Mouse (Mus musculus) heart, postnatal 0 days (tissue): ENCODE measurements around the gene Ism2. TPM values are rescaled to one million over a fixed set of nuclear protein-coding genes. Genes with fewer than 3 reads are reported as not detected.
A peak's percentile ranks its signal among the peaks of the same experiment; 100 is the strongest.

Source experiments
- ATAC-seq: fragments of 200-750 bp; cut with Nextera tagmentation; 2 replicates; pipeline ENCODE4 v1.8.0; 2017; ENCODE audit warnings: low read depth, moderate number of reproducible peaks, moderate library complexity; ENCODE audit not compliant: insufficient read depth
- DNase-seq: peaks from one replicate; pipeline ENCODE4 v3.0.0-alpha.2; 2016; ENCODE audit warnings: low spot score
- H3K27ac ChIP-seq: fragments of 300-500 bp; sonication (generic); 2 replicates; pipeline ENCODE4 v1.5.1; 2014; ENCODE audit warnings: low read depth, mild to moderate bottlenecking
- H3K27me3 ChIP-seq: fragments of 300-500 bp; sonication (generic); 2 replicates; pipeline ENCODE4 v1.6.1; 2014; ENCODE audit warnings: low read length, mixed read lengths; ENCODE audit not compliant: control insufficient read depth, insufficient read depth
- H3K36me3 ChIP-seq: fragments of 300-500 bp; sonication (generic); replicated peaks from 2 replicates; pipeline ENCODE4 v1.6.1; 2014; ENCODE audit warnings: low read length, mixed read lengths; ENCODE audit not compliant: control insufficient read depth, insufficient read depth
- H3K4me1 ChIP-seq: fragments of 300-500 bp; sonication (generic); 2 replicates; pipeline ENCODE4 v1.6.1; 2014; ENCODE audit warnings: antibody characterized with exemption; ENCODE audit not compliant: control insufficient read depth, insufficient read depth
- H3K4me2 ChIP-seq: fragments of 300-500 bp; sonication (generic); 2 replicates; pipeline ENCODE4 v1.6.1; 2014; ENCODE audit warnings: low read depth, mild to moderate bottlenecking, low read length, moderate library complexity
- H3K4me3 ChIP-seq: fragments of 300-500 bp; sonication (generic); 2 replicates; pipeline ENCODE4 v1.5.1; 2014; ENCODE audit warnings: low read depth, low read length
- H3K9ac ChIP-seq: fragments of 300-500 bp; sonication (generic); replicated peaks from 2 replicates; pipeline ENCODE4 v1.6.1; 2014; ENCODE audit warnings: low read depth, low read length, mixed read lengths
- H3K9me3 ChIP-seq: fragments of 300-500 bp; sonication (generic); replicated peaks from 2 replicates; pipeline ENCODE4 v1.6.1; 2016; ENCODE audit warnings: low read length; ENCODE audit not compliant: control insufficient read depth
- CTCF ChIP-seq: IDR thresholded peaks from 2 replicates; pipeline ENCODE4 v1.5.1; 2016; ENCODE audit warnings: antibody characterized with exemption, control low read depth, low read depth
- EP300 ChIP-seq: IDR thresholded peaks from 2 replicates; pipeline ENCODE4 v1.6.1; 2016; ENCODE audit warnings: antibody characterized with exemption, low read depth
- WGBS: fragments of 180-500 bp; shearing (Covaris S2); extraction: QIAGEN DNeasy Blood & Tissue Kit; methylation state at CpG from one replicate; pipeline ENCODE4 v1.1.7; 2014; 5-methylcytosine and 5-hydroxymethylcytosine counted together
- polyA plus RNA-seq: library from polyadenylated mRNA; unstranded; fragments of >200 nt; fragmentation: Nextera tagmentation; extraction: Ambion mirVana; gene quantifications from 2 replicates; pipeline ENCODE4 v1.2.1, GENCODE M21; 2015
- total RNA-seq: library from RNA; depleted of rRNA; stranded (reverse); fragments of >200 nt; gene quantifications from 2 replicates; pipeline ENCODE4 v1.2.3, GENCODE M21; 2014; ENCODE audit warnings: low replicate concordance

The Ism2 gene
- total and polyA plus RNA-seq, 2 experiments from 2014 or later: 0.20 to 0.31 TPM

- Histone ChIP-seq H3K9me3 (no peaks in the 10 kb centered on the region), H3K4me1 (no peaks in the 10 kb centered on the region), H3K9ac (no peak overlapping the region), H3K4me3 (no peak overlapping the region), H3K27ac (no peak overlapping the region), H3K4me2 (no peak overlapping the region), H3K27me3 (no peaks in the 10 kb centered on the region), H3K36me3 (peaks cover 31% of the 10 kb centered on the region)
- no peak for ATAC-seq
- TF ChIP-seq EP300: no peak
- TF ChIP-seq CTCF: peak; percentile 66
- WGBS: 28% methylated on average over 2 of the region's 2 CpGs
- peak; percentile 16 for DNase-seq
Measured at GRCm38 (mm10) chr12:87334886-87335285, 35.4 kb upstream of the Ism2 start.

GRCm38 (mm10) chr12:87333794-87334193, 34.3 kb upstream of the Ism2 start:
- Histone ChIP-seq H3K9me3 (no peaks in the 10 kb centered on the region), H3K4me3 (no peak overlapping the region), H3K27me3 (no peaks in the 10 kb centered on the region), H3K9ac (no peak overlapping the region), H3K36me3 (peaks cover 23% of the 10 kb centered on the region), H3K4me2 (no peak overlapping the region), H3K27ac (no peak overlapping the region), H3K4me1 (no peaks in the 10 kb centered on the region)
- TF ChIP-seq CTCF (no peak), EP300 (no peak)
- no peak for DNase-seq
- ATAC-seq: no peak

GRCm38 (mm10) chr12:87332511-87332910, 33.0 kb upstream of the Ism2 start:
- peaks cover 13% of the 10 kb centered on the region; the same call in 1 of the 2 replicates for H3K36me3 ChIP-seq
- H3K4me2 ChIP-seq: no peak overlapping the region
- no peak for TF ChIP-seq CTCF
- no peak for TF ChIP-seq EP300
- no peaks in the 10 kb centered on the region for H3K27me3 ChIP-seq
- ATAC-seq (no peak), DNase-seq (no peak)
- 70% methylated on average over 4 of the region's 4 CpGs for WGBS
- no peak overlapping the region for H3K9ac ChIP-seq
- no peak overlapping the region for H3K4me3 ChIP-seq
- H3K27ac ChIP-seq: no peak overlapping the region
- H3K4me1 ChIP-seq: no peaks in the 10 kb centered on the region
- no peaks in the 10 kb centered on the region for H3K9me3 ChIP-seq

GRCm38 (mm10) chr12:87331908-87332307, 32.4 kb upstream of the Ism2 start:
- DNase-seq: no peak
- peaks cover 13% of the 10 kb centered on the region; the same call in 1 of the 2 replicates for H3K36me3 ChIP-seq
- H3K9me3 ChIP-seq: no peaks in the 10 kb centered on the region
- no peak for ATAC-seq
- H3K27me3 ChIP-seq: no peaks in the 10 kb centered on the region
- H3K4me1 ChIP-seq: no peaks in the 10 kb centered on the region
- TF ChIP-seq EP300: no peak
- TF ChIP-seq CTCF: no peak
- H3K4me3 ChIP-seq: no peak overlapping the region
- no peak overlapping the region for H3K4me2 ChIP-seq
- H3K27ac ChIP-seq: no peak overlapping the region
- 47% methylated on average over 5 of the region's 5 CpGs for WGBS
- no peak overlapping the region for H3K9ac ChIP-seq

GRCm38 (mm10) chr12:87331053-87331456, 31.6 kb upstream of the Ism2 start:
- Histone ChIP-seq H3K9me3 (no peaks in the 10 kb centered on the region), H3K9ac (no peak overlapping the region), H3K4me3 (no peak overlapping the region), H3K27me3 (no peaks in the 10 kb centered on the region), H3K4me1 (no peaks in the 10 kb centered on the region), H3K4me2 (no peak overlapping the region), H3K27ac (no peak overlapping the region), H3K36me3 (peaks cover 10% of the 10 kb centered on the region; the same call in 1 of the 2 replicates)
- no peak for TF ChIP-seq CTCF
- ATAC-seq (no peak), DNase-seq (no peak)
- 65% methylated on average over 6 of the region's 6 CpGs for WGBS

- ATAC-seq (no peak), DNase-seq (no peak)
- H3K4me3 ChIP-seq: no peak overlapping the region
- 0 out of 2 replicates have a peak, but pooled peaks cover 7% of the 10 kb centered on the region for H3K36me3 ChIP-seq
- H3K27ac ChIP-seq: no peak overlapping the region
- no peaks in the 10 kb centered on the region for H3K9me3 ChIP-seq
- WGBS: 62% methylated on average over 2 of the region's 2 CpGs
- H3K27me3 ChIP-seq: no peaks in the 10 kb centered on the region
- H3K4me1 ChIP-seq: no peaks in the 10 kb centered on the region
- H3K4me2 ChIP-seq: no peak overlapping the region
- H3K9ac ChIP-seq: no peak overlapping the region
- no peak for TF ChIP-seq CTCF
- TF ChIP-seq EP300: no peak
Measured at GRCm38 (mm10) chr12:87330213-87330612, 30.7 kb upstream of the Ism2 start.
